Mouse (Mus musculus): ENCODE results near the gene Gm10842. TPM values are rescaled to one million over a fixed set of nuclear protein-coding genes. Genes with fewer than 3 reads are reported as not detected.

The Gm10842 gene
- polyA plus RNA-seq, 1 experiment from 2014 or later = not detected

DNA sequence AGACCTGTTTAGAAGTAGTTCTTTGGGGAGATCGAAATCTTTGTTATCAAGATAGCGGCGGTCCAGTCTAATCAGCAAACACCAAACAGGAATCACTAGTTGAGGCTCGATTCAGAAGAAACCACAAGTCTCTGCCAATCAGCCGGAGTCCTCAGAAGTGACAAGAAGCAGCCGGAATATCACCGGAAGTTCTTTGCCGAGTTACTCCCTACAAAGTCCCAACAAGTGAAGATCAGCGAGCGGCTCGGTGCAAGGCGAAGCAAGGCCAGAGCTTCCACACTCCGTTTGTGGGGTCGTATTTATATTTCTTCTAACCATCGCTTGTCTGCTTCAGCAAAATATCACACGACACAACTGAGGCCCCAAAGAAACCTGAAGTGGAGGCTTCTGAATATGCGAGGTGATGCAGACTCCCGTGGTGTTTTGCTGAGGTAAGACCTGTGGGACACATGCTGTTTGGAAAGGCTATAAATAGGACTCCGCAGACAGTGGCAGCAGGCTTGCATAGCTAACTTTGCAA, 10.1 kb downstream of the Gm10842 start:
- ATAC-seq = no peak
- TF ChIP-seq CTCF (IDR thresholded peaks at IDR 0.05; ENCODE audit: low read depth) = no peak
- H3K27me3 ChIP-seq (replicated peaks; ENCODE audit: control insufficient read depth, insufficient read depth, low read length) = no peaks in the 10 kb centered on the region
- H3K4me2 ChIP-seq (replicated peaks; ENCODE audit: low read depth) = no peak overlapping the region
- H3K9ac ChIP-seq (ENCODE audit: low read depth, low read length) = no peak overlapping the region
- H3K9me3 ChIP-seq (ENCODE audit: control insufficient read depth) = no peaks in the 10 kb centered on the region
- no peak overlapping the region for H3K27ac ChIP-seq (ENCODE audit: low read depth, low read length)
- H3K4me1 ChIP-seq (replicated peaks; ENCODE audit: control insufficient read depth, insufficient read depth, low read length) = no peaks in the 10 kb centered on the region
- H3K4me3 ChIP-seq (ENCODE audit: low read depth, low read length) = no peak overlapping the region
- H3K36me3 ChIP-seq (ENCODE audit: control insufficient read depth, insufficient read depth) = no peaks in the 10 kb centered on the region
- WGBS = 85% methylated on average over 19 of the region's 19 CpGs

- ATAC-seq = no peak
- Histone ChIP-seq H3K4me2 (replicated peaks; ENCODE audit: low read depth) (no peak overlapping the region), H3K4me3 (ENCODE audit: low read depth, low read length) (no peak overlapping the region), H3K36me3 (ENCODE audit: control insufficient read depth, insufficient read depth) (no peaks in the 10 kb centered on the region), H3K4me1 (replicated peaks; ENCODE audit: control insufficient read depth, insufficient read depth, low read length) (no peaks in the 10 kb centered on the region), H3K27ac (ENCODE audit: low read depth, low read length) (no peak overlapping the region), H3K27me3 (replicated peaks; ENCODE audit: control insufficient read depth, insufficient read depth, low read length) (no peaks in the 10 kb centered on the region), H3K9me3 (ENCODE audit: control insufficient read depth) (no peaks in the 10 kb centered on the region), H3K9ac (ENCODE audit: low read depth, low read length) (no peak overlapping the region)
- TF ChIP-seq CTCF (IDR thresholded peaks at IDR 0.05; ENCODE audit: low read depth) = no peak
These were observed 11.4 kb downstream of the Gm10842 start for GRCm38 (mm10) chr11:105158047-105158446.

GRCm38 (mm10) chr11:105159673-105160360, 13.1 kb downstream of the Gm10842 start:
- Histone ChIP-seq H3K9me3 (ENCODE audit: control insufficient read depth) (peaks cover 5% of the 10 kb centered on the region; the same call in 1 of the 2 replicates), H3K4me1 (replicated peaks; ENCODE audit: control insufficient read depth, insufficient read depth, low read length) (no peaks in the 10 kb centered on the region), H3K4me3 (ENCODE audit: low read depth, low read length) (no peak overlapping the region), H3K4me2 (replicated peaks; ENCODE audit: low read depth) (no peak overlapping the region), H3K27ac (ENCODE audit: low read depth, low read length) (no peak overlapping the region), H3K36me3 (ENCODE audit: control insufficient read depth, insufficient read depth) (no peaks in the 10 kb centered on the region), H3K27me3 (replicated peaks; ENCODE audit: control insufficient read depth, insufficient read depth, low read length) (no peaks in the 10 kb centered on the region), H3K9ac (ENCODE audit: low read depth, low read length) (no peak overlapping the region)
- TF ChIP-seq CTCF (IDR thresholded peaks at IDR 0.05; ENCODE audit: low read depth) = no peak
- no peak for ATAC-seq
- 57% methylated on average over 6 of the region's 6 CpGs for WGBS

DNA sequence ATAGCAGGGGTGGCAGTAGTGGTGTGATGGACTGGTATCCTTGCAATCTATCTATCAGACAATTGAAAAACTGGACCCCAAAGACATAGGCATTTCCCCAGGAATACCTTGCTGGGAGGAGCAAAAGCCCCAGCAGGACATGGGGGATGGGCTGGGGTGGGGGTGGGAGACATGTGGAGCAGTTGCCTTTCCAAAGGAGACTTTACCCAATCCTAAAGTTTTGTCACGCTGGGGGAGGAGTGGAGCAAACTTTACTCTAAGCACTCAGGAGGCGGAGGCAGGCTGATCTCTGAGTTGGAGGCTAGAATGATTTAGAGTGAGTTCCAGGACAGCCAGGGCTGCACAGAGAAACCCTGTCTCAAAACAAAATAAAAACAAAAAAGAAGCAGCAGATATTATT, 14.7 kb downstream of the Gm10842 start:
- H3K4me1 ChIP-seq (replicated peaks; ENCODE audit: control insufficient read depth, insufficient read depth, low read length) = no peaks in the 10 kb centered on the region
- no peak for ATAC-seq
- H3K9me3 ChIP-seq (ENCODE audit: control insufficient read depth) = peaks cover 9% of the 10 kb centered on the region; the same call in 1 of the 2 replicates
- no peak for TF ChIP-seq CTCF (IDR thresholded peaks at IDR 0.05; ENCODE audit: low read depth)
- H3K4me2 ChIP-seq (replicated peaks; ENCODE audit: low read depth) = no peak overlapping the region
- no peaks in the 10 kb centered on the region for H3K36me3 ChIP-seq (ENCODE audit: control insufficient read depth, insufficient read depth)
- 88% methylated on average over 2 of the region's 2 CpGs for WGBS
- no peaks in the 10 kb centered on the region for H3K27me3 ChIP-seq (replicated peaks; ENCODE audit: control insufficient read depth, insufficient read depth, low read length)
- no peak overlapping the region for H3K4me3 ChIP-seq (ENCODE audit: low read depth, low read length)
- no peak overlapping the region for H3K9ac ChIP-seq (ENCODE audit: low read depth, low read length)
- H3K27ac ChIP-seq (ENCODE audit: low read depth, low read length) = no peak overlapping the region

DNA sequence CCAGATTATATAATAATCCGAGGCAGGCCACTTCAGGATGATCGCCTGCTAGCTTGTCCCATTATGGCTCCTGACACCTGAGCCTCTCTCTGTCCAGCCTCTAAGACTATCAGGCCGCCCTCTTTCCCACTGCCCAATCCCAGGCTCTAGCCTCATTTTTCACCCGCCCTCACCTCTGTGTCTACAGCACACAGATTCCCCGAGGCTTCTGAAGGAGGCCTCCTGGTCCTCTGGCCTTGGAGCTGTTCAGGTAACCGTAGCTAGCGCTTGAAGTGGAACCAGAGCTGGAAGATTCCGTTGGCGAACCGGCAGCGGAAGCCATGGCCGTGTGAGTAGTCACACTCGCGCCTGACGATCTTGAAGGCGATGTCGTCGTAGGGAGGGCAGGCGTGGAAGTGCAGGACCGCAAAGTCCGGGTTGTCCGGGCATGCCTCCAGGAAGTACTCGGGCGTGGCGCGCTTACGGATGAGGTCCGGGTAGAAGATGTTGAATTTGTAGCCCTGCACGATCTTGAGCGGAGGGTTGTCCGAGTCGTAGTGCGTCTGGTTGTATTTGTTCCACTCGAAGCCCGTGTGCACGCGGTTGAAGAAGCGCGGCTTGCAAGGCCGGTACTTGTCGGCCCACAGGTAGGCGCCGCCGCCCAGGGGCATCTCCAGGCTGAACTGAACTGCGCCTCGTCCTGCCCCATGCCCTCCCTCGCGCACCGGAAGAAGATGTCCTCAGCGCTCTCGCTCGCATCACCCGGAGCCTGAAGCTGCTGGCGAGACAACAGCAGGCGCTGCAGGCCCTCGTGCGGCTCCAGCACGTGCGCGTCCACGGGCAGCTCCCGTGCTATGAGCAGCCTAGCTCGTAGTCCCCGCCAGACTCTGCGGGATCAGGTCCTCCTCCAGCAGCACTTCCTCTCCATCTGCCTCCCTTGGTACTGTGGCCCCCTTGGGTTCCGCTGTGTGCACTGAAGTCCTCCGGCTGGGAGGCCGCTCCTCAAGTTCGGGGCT, 18.1 kb downstream of the Gm10842 start:
- ATAC-seq = no peak
- no peaks in the 10 kb centered on the region for H3K4me1 ChIP-seq (replicated peaks; ENCODE audit: control insufficient read depth, insufficient read depth, low read length)
- H3K9ac ChIP-seq (ENCODE audit: low read depth, low read length) = no peak overlapping the region
- no peaks in the 10 kb centered on the region for H3K27me3 ChIP-seq (replicated peaks; ENCODE audit: control insufficient read depth, insufficient read depth, low read length)
- WGBS = 81% methylated on average over 69 of the region's 69 CpGs
- TF ChIP-seq CTCF (IDR thresholded peaks at IDR 0.05; ENCODE audit: low read depth) = no peak
- no peak overlapping the region for H3K4me2 ChIP-seq (replicated peaks; ENCODE audit: low read depth)
- no peak overlapping the region for H3K4me3 ChIP-seq (ENCODE audit: low read depth, low read length)
- no peaks in the 10 kb centered on the region for H3K36me3 ChIP-seq (ENCODE audit: control insufficient read depth, insufficient read depth)
- H3K9me3 ChIP-seq (ENCODE audit: control insufficient read depth) = peaks cover 9% of the 10 kb centered on the region; the same call in 1 of the 2 replicates
- H3K27ac ChIP-seq (ENCODE audit: low read depth, low read length) = no peak overlapping the region

GRCm38 (mm10) chr11:105166780-105167179, 20.1 kb downstream of the Gm10842 start:
- H3K9me3 ChIP-seq (ENCODE audit: control insufficient read depth) = peaks cover 9% of the 10 kb centered on the region; the same call in 1 of the 2 replicates
- H3K27ac ChIP-seq (ENCODE audit: low read depth, low read length) = no peak overlapping the region
- no peak overlapping the region for H3K4me2 ChIP-seq (replicated peaks; ENCODE audit: low read depth)
- no peak for TF ChIP-seq CTCF (IDR thresholded peaks at IDR 0.05; ENCODE audit: low read depth)
- H3K36me3 ChIP-seq (ENCODE audit: control insufficient read depth, insufficient read depth) = no peaks in the 10 kb centered on the region
- ATAC-seq = no peak
- H3K4me3 ChIP-seq (ENCODE audit: low read depth, low read length) = no peak overlapping the region
- 89% methylated on average over 10 of the region's 10 CpGs for WGBS
- no peaks in the 10 kb centered on the region for H3K4me1 ChIP-seq (replicated peaks; ENCODE audit: control insufficient read depth, insufficient read depth, low read length)
- no peak overlapping the region for H3K9ac ChIP-seq (ENCODE audit: low read depth, low read length)
- no peaks in the 10 kb centered on the region for H3K27me3 ChIP-seq (replicated peaks; ENCODE audit: control insufficient read depth, insufficient read depth, low read length)
